In genomic region chr2:83754306-83754837, GRCm38 (mm10) we compare ENCODE assay signal across 14 mouse cellular contexts. TPM values are rescaled to one million over a fixed set of nuclear protein-coding genes. Genes with fewer than 3 reads are reported as not detected.
"Had no signal": no experiment of that assay in that cellular context is flagged by ENCODE, and none has a peak within 500 bp of the region (broad histone marks: within the 10 kb centered on the region; RNA-seq: fewer than 3 reads in every experiment).

No protein-coding gene starts in this region.

- H3K4me1 ChIP-seq: limb, embryonic 10.5 days; liver, embryonic 13.5 days had no signal

- H3K4me3 ChIP-seq: layer of hippocampus, adult 2 months; limb, embryonic 10.5 days; limb, embryonic 13.5 days; liver, embryonic 13.5 days had no signal

- H3K9me3 ChIP-seq: limb, embryonic 10.5 days; limb, embryonic 13.5 days; liver, embryonic 13.5 days had no signal

- H3K4me2 ChIP-seq: limb, embryonic 13.5 days; liver, embryonic 13.5 days; midbrain, embryonic 11.5 days had no signal

- DNase-seq: kidney, postnatal 25 days; layer of hippocampus, adult 9-11 months; liver, embryonic 13.5 days; lung, adult 2 months; lung, postnatal 14 days; lung, postnatal 4 days; midbrain, embryonic 14.5 days; thymus, adult 18-20 months; thymus, postnatal 36 days had no signal

- H3K9ac ChIP-seq: limb, embryonic 13.5 days; liver, embryonic 13.5 days had no signal

- H3K27me3 ChIP-seq: limb, embryonic 13.5 days; liver, embryonic 13.5 days had no signal

- H3K27ac ChIP-seq: layer of hippocampus, adult 2 months; limb, embryonic 10.5 days; limb, embryonic 13.5 days; liver, embryonic 13.5 days had no signal

RNA-seq across cellular contexts. Expression of gene Fam171b, which starts 58.1 kb away (rescaled TPM):
- total RNA-seq: megakaryocyte progenitor cell, adult 5-6 weeks had no signal
